Mouse (Mus musculus): ENCODE measurements around the gene Spa17.

- TF ChIP-seq POLR2A (IDR thresholded peaks at IDR 0.05; ENCODE audit: insufficient read length, low read depth) (no peak), POLR2AphosphoS2 (IDR thresholded peaks at IDR 0.05; ENCODE audit: insufficient read length, low read depth) (no peak), MYOG (IDR thresholded peaks at IDR 0.05; ENCODE audit: control insufficient read depth in 1 of 3, insufficient read depth in 1 of 3, insufficient read length in 2 of 3, low read depth in 2 of 3) (no peak)
Observed at GRCm38 (mm10) chr9:37613911-37614280, 374 bp upstream of the Spa17 start.
